Mouse (Mus musculus) left cerebral cortex, adult 11 months (tissue): Measurements from ENCODE around the gene Baz2b.

ENCODE experiments used
- DNase-seq: peaks from one replicate; pipeline ENCODE4 v3.0.0; 2022; ENCODE audit warnings: low spot score

Gene Baz2b

DNA sequence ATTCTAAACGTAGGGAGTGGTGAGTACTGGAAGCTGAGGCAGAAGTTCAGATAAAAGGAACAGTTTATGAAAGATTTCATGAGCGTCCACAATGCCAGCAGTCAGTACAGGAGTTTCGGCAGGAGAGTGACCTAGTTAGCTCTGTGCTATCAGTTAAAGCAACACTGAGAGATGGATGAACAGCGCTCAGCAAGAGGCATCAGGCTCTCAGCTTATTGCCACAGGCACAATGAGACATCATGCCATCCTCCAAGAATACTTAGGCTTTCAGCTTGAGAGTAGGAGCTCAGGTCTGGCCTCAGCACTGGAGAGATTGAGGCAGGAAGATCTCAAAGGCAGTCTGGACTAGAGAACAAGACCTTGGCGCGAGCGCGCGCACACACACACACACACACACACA is 160.3 kb downstream of the Baz2b start:
- no peak for DNase-seq

DNA sequence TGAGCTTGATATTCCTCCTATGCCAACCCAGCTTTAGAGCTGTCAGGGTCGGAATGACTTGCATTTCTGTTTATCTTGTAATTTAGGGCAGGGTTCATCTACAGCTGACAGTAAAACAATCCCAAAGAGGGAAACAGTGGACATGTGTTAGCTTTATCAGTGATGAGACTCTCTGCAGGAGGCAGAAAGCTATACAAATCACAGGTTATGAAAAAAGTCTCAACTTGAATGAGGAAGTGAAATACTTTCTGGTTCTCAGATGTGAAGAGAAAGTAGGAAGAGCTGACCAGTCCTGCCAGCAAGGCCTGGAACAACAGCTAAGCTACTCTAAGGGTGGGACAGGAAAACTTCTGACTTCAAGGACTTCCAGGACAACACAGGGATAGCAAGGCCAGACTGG is 163.6 kb downstream of the Baz2b start:
- no peak for DNase-seq

DNA sequence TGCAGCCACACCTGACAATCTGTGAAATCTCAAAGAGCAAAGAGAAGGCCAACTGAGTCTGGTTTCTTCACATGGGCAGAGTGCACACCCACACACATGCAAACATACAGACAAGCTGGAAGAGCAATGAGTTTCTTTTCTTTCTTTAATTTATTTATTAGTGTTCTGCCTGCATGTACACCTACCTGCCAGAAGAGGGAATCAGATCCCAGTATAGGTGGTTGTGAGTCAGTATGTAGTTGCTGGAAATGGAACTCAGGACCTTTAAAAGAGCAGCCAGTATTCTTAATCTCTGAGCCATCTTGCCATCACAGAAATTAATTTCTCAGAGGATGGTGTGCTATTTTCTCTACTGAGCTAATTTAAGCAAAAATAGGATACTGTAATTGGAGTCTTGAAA is 164.7 kb downstream of the Baz2b start:
- DNase-seq, result no peak

DNA sequence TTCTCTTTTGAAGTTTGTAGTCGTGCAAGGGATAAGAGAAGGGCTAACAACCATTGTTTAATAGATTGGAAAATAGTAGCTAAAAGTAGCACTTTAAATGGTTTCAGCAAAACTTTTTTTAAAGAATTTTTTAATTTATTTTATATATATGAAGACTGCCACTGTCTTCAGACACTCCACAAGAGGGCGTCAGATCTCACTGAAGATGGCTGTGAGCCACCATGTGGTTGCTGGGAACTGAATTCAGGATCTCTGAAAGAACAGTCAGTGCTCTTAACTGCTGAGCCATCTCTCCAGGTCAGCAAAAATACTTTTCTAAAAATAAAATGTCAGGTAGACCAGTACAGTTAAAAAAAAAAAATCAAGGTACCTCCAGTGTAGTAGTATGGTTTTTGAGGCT is 165.1 kb downstream of the Baz2b start:
- DNase-seq, result no peak

DNA sequence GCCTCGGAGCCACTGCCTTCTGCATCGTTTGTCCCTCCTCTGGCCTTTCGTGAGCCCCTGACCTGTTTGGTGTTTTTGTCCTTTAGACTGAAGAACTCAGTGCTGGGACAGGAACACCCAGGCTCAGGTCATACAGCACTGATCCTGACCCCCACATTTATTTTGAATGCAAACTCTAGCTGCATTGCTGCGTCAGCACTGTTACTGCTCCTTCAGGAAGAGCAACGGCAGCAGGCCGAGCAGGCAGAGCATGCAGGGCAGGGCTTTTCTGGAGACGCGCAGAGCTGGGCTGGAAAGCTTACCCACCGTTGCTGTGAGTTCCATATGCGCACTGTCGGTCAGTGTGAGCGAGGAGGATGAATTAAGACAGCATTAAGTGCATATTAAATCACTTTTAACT is 166.9 kb downstream of the Baz2b start:
- DNase-seq, result no peak

DNA sequence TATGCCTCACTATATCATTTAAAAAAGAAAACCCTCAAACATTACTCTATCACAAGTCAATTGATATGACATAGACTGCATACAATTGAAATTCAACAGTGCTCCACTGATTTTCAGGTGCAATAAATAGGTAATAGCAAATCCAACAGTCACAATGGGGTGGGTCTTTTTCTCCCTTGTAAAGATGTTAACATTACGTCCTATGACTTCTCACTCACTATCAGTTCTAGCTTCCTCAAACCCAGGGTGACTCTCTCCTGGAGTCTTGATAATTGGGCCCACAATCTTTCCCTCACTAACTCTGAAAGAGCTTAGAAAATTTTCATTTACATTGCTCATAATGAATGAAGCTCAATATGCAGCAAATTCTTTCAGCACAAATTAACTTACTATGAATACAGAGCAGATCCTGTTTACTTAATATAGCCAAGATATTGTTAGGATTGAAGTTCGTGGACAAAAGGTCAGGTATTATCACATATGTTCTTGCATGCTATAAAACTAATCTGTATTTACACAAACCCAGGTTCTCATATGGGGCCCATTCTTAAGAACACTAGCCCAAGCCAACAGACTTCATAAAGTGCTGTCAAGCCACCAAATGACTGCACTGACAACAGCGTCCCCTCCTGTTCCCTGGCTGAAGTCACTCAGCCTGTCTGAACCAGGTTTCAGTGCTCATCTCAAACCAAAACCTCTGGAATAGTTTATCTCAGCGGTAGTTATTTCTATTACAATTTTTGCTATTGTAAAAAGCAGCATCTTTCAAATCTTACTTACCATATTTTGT is 168.0 kb downstream of the Baz2b start:
- no peak for DNase-seq

DNA sequence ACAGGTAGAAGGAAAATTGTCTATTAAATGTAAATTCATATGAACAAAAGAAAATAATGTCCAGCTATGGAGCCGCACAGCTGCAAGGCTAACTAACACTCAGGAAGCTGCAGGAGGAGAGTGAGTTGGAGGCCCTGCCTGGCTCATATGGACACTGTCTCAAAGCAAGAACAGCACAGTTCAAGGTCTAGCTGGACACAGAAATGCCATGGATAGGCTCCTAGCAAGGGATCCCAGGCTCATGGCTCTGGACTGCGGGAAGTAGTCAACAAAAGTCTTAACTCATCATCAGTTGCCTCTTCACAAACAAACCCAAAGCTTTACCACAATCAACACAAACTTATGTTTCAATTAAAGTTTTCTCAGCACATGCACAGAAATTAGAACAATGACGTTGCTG is 169.5 kb downstream of the Baz2b start:
- DNase-seq, result no peak

DNA sequence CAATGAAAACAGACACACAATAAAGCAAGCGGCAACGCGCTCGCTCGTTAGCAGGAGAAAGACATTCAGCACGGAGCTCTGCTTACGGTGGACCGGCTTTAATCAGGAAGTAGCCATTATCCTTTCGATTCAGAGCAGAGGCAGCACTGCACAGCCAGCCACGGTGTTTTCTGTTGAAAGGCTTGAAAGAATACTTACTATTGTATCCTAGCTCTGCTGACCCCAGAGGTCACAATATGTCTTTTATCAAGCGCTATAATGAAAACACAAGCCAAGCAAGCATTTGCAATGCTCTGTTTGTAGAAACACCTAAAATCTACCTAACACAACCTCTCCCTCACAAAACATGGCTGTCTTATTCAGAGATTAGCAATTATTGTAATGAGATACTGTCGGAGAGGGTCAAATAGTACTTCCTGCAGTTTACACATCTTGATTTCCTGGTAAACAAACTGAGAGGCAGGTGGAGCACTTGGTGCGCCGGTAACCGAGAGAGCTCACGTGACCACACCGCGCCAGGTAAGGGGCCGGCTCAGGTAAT is 172.6 kb downstream of the Baz2b start:
- peak; percentile 15 for DNase-seq

DNA sequence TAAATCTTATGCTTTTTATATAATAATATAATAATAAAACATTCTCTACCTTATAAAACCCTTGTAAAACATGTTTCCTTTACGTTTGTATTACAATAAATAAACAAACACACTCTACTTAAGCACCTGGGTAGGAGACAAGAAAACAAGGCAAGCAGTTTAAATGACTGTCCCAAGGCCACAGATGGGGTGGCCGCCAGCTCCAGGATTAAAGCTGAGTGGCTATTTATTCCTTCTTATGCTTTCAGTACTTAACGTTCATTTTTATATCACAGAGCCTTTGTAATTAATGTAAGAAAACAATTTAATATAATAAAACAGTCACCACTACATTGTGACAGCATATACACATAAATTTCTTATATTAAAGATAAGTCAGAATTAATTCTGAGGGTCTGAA is 173.3 kb downstream of the Baz2b start:
- DNase-seq, result no peak

DNA sequence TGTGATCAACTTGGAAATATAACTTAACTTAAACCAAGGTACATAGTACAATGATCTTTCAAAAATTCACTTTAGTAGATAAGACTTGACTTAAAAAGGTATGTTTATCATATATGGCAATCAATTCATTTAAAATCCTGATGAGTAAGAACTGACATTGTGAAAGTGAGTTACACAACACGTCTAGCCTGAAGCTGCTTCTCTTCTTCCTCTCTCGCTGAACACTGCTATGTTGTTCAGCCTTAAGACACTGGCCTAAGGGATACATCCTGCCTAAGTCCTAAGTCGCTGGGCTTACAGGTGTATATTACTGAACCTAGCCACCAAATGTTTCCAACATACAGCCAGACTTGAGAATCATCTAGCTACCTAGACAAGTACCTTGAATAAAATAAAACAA is 178.6 kb downstream of the Baz2b start:
- DNase-seq, result no peak

DNA sequence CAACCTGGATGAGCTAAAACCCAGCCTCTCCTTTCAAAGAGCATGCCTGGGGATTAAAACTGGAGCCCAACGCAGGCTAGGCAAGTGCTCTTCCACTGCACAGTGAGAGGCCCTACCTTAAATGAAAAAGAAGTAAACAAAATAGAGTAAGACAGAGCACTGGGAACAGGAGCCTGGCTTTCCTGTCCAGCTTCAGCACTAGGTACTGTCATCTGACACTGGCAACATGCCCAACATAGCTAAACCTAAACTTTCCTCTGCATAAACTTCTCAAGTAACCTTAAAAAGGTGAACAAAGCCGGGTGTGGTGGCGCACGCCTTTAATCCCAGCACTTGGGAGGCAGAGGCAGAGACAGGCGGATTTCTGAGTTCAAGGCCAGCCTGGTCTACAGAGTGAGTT is 180.6 kb downstream of the Baz2b start:
- no peak for DNase-seq

DNA sequence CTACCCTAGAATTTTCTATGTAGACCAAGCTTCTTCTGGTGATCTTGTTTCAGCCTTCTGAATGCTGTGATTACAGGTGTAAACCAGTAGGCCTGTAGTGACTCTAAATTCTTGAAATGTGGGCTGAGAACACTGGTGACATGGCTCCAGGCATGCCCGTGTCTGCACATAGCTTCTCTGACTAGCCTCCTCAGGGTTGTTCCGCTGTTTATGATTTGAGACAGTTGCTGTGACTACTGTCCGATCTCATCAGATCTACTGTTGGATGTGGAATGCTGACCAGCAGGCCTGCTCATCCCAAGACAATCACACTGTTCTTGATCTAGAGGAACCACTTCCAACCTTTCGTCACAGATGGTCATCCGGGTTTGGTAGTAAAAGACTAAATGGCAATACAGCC is 182.5 kb downstream of the Baz2b start:
- no peak for DNase-seq

DNA sequence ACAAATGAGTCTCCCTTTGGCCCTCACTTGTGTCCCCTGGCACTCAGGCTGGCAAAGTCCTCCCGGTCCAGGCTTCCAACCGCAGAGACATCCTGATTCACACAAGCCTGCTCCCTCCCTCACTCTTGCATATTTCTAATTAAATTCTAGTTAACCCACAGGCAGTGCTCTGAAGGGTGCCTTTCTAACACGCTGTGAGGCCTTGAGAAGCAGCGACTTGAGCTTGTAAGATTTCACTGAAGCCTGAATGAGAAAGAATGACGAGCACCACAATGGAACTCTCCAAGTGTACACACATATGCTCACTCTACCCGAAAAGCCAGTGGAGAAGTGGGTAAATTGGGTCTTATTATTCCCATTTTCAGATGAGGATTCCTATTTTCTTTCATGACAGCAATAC is 183.1 kb downstream of the Baz2b start:
- no peak for DNase-seq

DNA sequence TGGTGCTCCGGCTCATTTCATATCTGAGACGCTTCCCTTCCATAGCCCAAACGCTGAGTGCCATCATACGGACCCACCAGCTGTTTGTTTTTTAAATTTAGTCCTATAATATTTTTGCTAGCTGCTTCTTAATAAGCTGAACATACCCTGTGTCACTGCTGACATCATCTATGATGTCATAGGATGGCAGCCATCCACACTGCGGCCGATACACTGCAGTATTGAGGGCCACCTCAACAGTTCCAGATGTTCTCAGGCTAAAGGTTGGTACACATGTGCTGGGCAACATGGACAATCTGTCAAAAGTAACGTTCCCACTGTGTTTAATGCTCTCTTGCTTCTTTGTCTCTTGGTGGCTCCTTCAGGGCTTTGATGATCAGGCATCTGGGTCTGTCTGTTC is 185.9 kb downstream of the Baz2b start:
- no peak for DNase-seq

DNA sequence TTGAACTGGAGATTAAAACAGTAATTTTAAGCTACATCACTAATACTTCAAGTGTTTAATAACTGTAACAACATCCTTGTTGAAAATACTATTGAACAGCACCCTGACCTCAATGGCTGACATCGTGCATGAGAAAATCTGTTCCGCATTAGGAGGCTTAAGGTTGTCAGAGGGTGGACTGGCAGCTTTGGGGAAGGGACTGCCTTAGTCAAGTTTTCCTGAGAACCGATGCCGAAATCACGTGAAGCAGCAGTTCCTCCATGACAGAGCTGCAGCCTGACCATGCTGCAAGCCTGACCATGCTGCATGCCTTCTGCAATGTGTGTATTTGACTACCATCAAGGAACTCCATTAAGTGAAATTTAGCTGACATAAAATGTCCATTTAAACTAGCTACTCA is 188.1 kb downstream of the Baz2b start:
- DNase-seq, result no peak

DNA sequence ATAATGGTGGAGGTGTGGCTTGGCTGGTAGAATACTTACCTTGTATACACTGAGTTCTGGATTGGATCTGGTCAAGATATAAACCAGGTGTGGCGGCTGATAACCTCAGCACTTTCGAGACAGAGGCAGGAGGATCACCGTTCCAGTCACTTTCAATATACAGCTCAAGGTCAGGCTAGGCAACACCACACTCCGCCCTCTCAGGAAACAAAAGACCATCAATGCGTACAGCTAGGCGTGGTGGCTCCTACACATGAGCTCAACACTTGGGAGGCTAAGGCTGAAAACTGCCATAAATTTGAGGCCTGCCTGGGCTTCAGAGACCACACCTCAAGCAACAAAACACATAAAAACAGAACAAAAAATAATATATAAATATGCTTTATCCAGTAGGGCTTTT is 188.5 kb downstream of the Baz2b start:
- no peak for DNase-seq

DNA sequence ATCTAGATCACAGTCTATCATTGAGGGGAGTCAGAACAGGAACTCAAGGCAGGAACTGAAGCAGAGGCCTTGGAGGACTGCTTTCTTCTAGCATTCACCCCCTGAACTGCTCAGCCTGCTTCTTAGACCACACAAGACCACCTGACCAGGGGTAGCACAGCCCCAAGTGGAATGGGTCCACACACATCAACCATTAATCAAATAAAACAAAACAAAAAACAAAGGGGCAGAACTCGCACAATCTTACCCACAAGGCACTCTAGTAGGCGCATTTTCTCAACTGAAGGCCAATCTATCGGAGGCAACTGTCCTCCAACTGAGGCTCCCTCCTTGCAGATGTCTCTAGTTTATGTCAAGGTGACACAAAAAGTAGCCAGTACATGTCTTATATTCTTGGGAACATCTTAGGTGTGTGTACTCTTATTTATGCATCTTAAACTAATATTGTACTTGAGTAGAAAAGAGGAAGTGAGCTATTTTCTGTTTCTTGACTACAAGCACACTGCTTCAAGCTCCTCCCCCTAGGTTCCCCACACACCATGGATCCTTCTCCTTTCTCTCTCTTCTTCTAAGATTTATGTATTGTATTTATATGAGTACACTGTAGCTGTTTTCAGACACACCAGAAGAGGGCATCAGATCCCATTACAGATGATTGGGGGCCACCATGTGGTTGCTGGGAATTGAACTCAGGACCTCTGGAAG is 189.9 kb downstream of the Baz2b start:
- DNase-seq, result no peak

DNA sequence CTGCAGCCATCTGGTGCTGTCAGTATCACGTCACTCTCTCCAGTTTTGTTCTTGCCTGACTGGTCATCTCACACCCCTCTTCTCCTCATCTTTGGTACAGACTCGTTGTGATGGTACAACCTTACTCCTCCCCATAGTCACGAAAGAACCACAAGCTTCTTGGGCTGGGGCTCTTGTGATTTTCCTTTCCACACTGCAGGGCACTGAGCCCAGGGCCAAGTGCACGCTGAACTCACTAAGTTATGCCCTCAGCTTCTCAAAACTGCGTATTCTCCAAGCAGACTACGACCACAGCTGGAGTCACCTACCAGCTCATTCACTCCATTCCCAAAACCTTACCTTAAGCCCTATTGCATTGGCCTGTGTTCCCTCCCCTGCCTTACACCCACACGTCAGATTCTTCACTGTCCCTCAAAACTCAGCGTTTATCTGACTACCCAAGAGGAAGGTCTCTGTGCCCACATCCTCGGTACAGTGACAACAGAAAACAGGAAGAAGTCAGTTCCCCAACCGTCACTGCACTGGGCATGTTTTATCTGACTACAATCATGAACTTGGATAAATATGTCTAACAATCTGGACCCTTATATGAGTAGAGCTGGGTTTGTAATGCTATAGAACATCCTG is 190.7 kb downstream of the Baz2b start:
- DNase-seq, result no peak

DNA sequence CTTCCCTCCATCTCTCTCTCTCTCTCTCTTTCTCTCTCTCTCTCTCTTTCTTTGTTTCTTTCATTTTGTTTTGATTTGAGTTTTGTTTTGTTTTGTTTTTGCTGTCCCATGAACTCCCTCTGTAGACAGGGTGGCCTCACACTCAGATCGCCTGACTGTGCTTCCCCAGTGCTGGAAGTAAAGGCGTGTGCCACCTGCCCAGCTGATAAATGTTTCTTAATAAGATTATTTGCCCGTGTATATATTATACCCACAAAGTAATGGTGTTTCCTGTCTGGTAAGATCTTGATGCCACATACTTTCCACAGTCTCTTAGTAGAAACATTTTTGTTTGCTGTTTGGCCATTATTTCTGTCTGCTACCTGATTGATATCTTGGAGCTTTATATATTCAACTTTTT is 198.1 kb downstream of the Baz2b start:
- DNase-seq, result no peak

DNA sequence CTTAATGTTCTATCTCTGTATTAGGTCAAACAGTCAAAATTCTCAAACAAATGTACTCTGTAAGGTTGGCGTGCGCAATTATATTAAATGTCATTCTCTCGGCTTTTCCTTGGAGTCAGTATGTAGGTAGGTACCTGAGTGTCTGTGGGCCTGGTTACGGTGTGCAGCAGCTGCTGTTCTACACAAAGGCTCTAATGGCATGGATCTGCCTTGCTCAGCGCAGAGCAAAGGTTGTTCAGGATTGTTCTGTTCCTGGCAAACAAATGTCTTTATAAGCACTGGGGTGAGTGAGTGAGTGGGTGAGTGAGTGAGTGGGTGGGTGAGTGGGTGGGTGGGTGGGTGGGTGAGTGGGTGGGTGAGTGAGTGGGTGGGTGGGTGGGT is 206.0 kb downstream of the Baz2b start:
- DNase-seq, result no peak

DNA sequence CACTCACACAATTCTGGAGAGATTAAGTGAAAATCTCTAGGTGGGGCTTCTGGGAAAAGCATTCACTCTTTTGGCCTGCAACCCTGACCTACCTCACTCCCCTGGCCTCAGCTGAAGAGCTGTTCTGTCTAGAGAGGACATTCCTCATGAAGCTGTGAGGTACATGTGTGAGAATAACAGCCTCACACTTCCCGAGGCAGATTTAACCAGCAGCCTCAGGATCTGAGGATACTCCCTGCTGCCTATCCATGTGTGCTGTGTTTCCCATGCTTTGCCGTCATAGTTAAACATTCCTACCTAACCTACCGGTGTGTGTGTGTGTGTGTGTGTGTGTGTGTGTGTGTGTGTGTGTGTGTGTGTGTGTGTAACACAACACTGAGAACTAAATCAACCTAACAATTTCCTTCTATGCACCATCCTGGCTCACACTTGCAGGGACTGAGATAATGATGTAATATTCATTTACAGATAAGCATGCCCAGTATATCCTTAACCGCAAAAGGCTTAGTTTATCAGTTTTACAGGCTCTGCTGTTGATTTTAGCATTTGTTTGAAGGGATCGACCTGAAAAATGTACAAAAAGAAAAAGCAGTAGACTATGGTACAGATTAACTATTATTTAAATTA is 206.5 kb downstream of the Baz2b start:
- DNase-seq, result no peak

DNA sequence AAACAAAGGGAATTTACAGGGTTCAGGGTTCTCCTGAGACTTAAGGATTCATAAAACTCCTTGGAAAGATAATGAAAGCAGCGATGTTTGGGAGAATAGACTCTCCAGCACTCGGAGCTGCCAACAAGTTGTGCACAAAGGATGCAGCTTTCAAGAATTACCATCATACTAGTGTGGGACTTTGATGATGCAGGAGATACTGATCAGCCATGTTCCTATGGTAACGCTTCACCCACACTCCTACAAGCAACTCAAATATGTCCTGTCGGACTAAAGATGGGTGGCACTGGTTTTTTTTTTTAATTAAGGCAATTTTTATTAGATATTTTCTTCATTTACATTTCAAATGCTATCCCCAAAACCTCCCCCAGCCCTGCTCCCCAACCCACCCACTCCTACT is 209.4 kb downstream of the Baz2b start:
- DNase-seq, result no peak
